Mouse (Mus musculus): ENCODE measurements around the gene Psip1. TPM values are rescaled to one million over a fixed set of nuclear protein-coding genes. Genes with fewer than 3 reads are reported as not detected.
"Not testable (repeated sequence)": the region's sequence is repeated elsewhere in the genome, so short reads cannot be mapped to it uniquely, and the experiment has no call there.

Gene Psip1
- total RNA-seq, 1 experiment = 90.5 TPM

DNA sequence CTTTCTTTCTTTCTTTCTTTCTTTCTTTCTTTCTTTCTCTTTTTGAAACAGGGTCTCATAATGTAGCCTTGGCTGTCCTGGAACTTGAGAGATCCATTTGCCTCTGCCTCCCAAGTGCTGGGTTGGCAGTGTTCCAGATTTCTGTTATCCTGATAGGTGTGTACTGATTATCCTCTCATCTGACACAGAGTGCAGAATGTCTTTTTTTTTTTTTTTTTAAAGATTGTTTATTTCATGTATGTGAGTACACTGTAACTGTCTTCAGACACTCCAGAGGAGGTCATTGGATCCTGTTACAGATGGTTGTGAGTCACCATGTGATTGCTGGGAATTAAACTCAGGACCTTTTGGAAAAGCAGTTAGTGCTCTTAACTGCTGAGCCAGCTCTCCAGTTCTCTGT is 33.5 kb upstream of the Psip1 start:
- no peak for DNase-seq (ENCODE audit: low read depth, low spot score)

GRCm38 (mm10) chr4:83519148-83519547 is 32.9 kb upstream of the Psip1 start:
- no peak overlapping the region for H3K9ac ChIP-seq (ENCODE audit: insufficient read depth, low read depth, low read length, poor library complexity, severe bottlenecking)
- H3K4me1 ChIP-seq (ENCODE audit: control insufficient read depth in 2 of 2, insufficient read depth in 2 of 2, low read length in 2 of 2, poor library complexity in 1 of 2) = peaks cover 0 to 3% of the 10 kb centered on the region in 2 experiments; a peak in 2 of 4 replicates
- H3K4me3 ChIP-seq (ENCODE audit: insufficient read depth in 1 of 2, low read depth in 1 of 2, low read length in 2 of 2, poor library complexity in 1 of 2, severe bottlenecking in 1 of 2) = no peak overlapping the region
- H3K9me3 ChIP-seq (ENCODE audit: control insufficient read depth, insufficient read depth, low read depth, low read length) = no peaks in the 10 kb centered on the region
- H3K36me3 ChIP-seq (ENCODE audit: control insufficient read depth, insufficient read depth, low read length, poor library complexity, severe bottlenecking) = no peaks in the 10 kb centered on the region
- DNase-seq (ENCODE audit: low read depth, low spot score) = no peak
- in situ Hi-C loops (cut with MboI; ENCODE audit: low sequenced_read_pairs in 2 of 2, unreplicated experiment in 2 of 2) = no loop called here
- no peak overlapping the region; the same call in 1 of the 2 replicates for H3K27ac ChIP-seq (ENCODE audit: insufficient read depth, low read depth, low read length, poor library complexity, severe bottlenecking)
- TF ChIP-seq CHD2 (IDR thresholded peaks at IDR 0.05; ENCODE audit: low read depth, low read length) (no peak), ZNF384 (IDR thresholded peaks at IDR 0.05; ENCODE audit: low read depth, low read length) (no peak), HCFC1 (IDR thresholded peaks at IDR 0.05; ENCODE audit: borderline replicate concordance, insufficient read depth, low read length) (no peak), ZC3H11A (IDR thresholded peaks at IDR 0.05; ENCODE audit: borderline replicate concordance, low read depth, low read length) (no peak), MAFK (IDR thresholded peaks at IDR 0.05; ENCODE audit: insufficient read depth, low read depth, low read length) (no peak)

More for the DNA sequence above, 33.5 kb upstream of the Psip1 start:
- TF ChIP-seq ZC3H11A (IDR thresholded peaks at IDR 0.05; ENCODE audit: borderline replicate concordance, low read depth, low read length) = no peak
- TF ChIP-seq HCFC1 (IDR thresholded peaks at IDR 0.05; ENCODE audit: borderline replicate concordance, insufficient read depth, low read length) = no peak
- TF ChIP-seq ZNF384 (IDR thresholded peaks at IDR 0.05; ENCODE audit: low read depth, low read length) = 0 out of 2 replicates have a peak, but pooled peaks have one; percentile 16
- H3K27ac ChIP-seq (ENCODE audit: insufficient read depth, low read depth, low read length, poor library complexity, severe bottlenecking) = no peak overlapping the region; the same call in 1 of the 2 replicates
- H3K9me3 ChIP-seq (ENCODE audit: control insufficient read depth, insufficient read depth, low read depth, low read length) = no peaks in the 10 kb centered on the region
- no peak overlapping the region for H3K9ac ChIP-seq (ENCODE audit: insufficient read depth, low read depth, low read length, poor library complexity, severe bottlenecking)
- in situ Hi-C loops (cut with MboI; ENCODE audit: low sequenced_read_pairs in 2 of 2, unreplicated experiment in 2 of 2) = no loop called here
- H3K4me3 ChIP-seq (ENCODE audit: insufficient read depth in 1 of 2, low read depth in 1 of 2, low read length in 2 of 2, poor library complexity in 1 of 2, severe bottlenecking in 1 of 2) = no peak overlapping the region
- H3K36me3 ChIP-seq (ENCODE audit: control insufficient read depth, insufficient read depth, low read length, poor library complexity, severe bottlenecking) = no peaks in the 10 kb centered on the region
- H3K4me1 ChIP-seq (ENCODE audit: control insufficient read depth in 2 of 2, insufficient read depth in 2 of 2, low read length in 2 of 2, poor library complexity in 1 of 2) = peaks cover 0 to 3% of the 10 kb centered on the region in 2 experiments; a peak in 2 of 4 replicates

DNA sequence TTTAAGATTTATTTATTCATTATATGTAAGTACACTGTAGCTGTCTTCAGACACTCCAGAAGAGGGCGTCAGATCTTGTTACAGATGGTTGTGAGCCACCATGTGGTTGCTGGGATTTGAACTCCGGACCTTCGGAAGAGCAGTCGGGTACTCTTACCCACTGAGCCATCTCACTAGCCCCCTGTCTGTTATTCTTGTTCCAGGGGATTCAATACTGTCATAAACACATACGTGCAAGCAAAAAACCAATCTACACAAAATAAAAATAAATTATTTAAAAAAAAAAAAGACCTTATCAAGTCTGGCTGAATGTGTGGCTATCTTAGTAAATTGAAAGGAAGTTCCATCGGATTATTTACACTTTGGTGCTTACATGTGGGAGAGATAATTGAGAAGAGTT is 29.9 kb upstream of the Psip1 start:
- H3K36me3 ChIP-seq (ENCODE audit: control insufficient read depth, insufficient read depth, low read length, poor library complexity, severe bottlenecking); H3K9me3 ChIP-seq (ENCODE audit: control insufficient read depth, insufficient read depth, low read depth, low read length); H3K9ac ChIP-seq (ENCODE audit: insufficient read depth, low read depth, low read length, poor library complexity, severe bottlenecking); DNase-seq (ENCODE audit: low read depth, low spot score); H3K27ac ChIP-seq (ENCODE audit: insufficient read depth, low read depth, low read length, poor library complexity, severe bottlenecking); in situ Hi-C loops (cut with MboI; ENCODE audit: low sequenced_read_pairs in 2 of 2, unreplicated experiment in 2 of 2); H3K4me3 ChIP-seq (ENCODE audit: insufficient read depth in 1 of 2, low read depth in 1 of 2, low read length in 2 of 2, poor library complexity in 1 of 2, severe bottlenecking in 1 of 2); H3K4me1 ChIP-seq (ENCODE audit: control insufficient read depth in 2 of 2, insufficient read depth in 2 of 2, low read length in 2 of 2, poor library complexity in 1 of 2): not testable (repeated sequence)

DNA sequence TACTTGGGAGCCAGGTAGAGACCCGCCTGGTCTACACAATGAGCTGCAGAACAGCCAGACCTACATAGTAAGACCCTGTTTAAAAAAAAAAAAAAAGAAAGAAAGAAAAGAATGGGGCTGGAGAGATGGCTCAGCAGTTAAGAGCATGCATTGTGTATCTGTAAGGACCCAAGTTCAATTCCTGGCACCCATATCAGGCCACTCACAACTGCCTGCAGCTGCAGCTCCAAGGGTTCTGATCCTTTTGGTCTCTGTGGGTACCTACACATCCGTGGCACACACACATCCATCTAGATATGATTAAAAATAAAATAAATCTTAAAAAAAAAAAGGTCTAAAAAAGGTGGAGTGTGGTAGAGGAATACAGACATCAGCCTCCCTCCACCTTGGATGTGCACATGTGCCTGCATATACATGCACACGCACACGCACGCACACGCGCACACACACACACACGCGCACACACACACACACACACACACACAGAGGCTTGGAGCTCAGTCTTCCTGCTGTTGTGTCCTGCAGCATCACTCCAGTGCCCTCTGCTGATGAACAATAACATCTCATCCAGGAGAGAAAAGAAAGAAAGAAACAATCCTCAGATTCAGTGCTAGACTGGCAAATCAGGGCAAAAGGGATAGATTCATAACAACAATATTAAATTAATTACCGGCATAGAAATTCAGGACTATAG is 28.9 kb upstream of the Psip1 start:
- H3K4me3 ChIP-seq (ENCODE audit: insufficient read depth in 1 of 2, low read depth in 1 of 2, low read length in 2 of 2, poor library complexity in 1 of 2, severe bottlenecking in 1 of 2) = no peak overlapping the region
- no peaks in the 10 kb centered on the region for H3K9me3 ChIP-seq (ENCODE audit: control insufficient read depth, insufficient read depth, low read depth, low read length)
- no peak overlapping the region for H3K27ac ChIP-seq (ENCODE audit: insufficient read depth, low read depth, low read length, poor library complexity, severe bottlenecking)
- TF ChIP-seq ZNF384 (IDR thresholded peaks at IDR 0.05; ENCODE audit: low read depth, low read length) = no peak
- no peak for TF ChIP-seq HCFC1 (IDR thresholded peaks at IDR 0.05; ENCODE audit: borderline replicate concordance, insufficient read depth, low read length)
- no peak for TF ChIP-seq CHD2 (IDR thresholded peaks at IDR 0.05; ENCODE audit: low read depth, low read length)
- no peak for TF ChIP-seq MAFK (IDR thresholded peaks at IDR 0.05; ENCODE audit: insufficient read depth, low read depth, low read length)
- no peak for TF ChIP-seq ZC3H11A (IDR thresholded peaks at IDR 0.05; ENCODE audit: borderline replicate concordance, low read depth, low read length)
- no peak for DNase-seq (ENCODE audit: low read depth, low spot score)
- H3K9ac ChIP-seq (ENCODE audit: insufficient read depth, low read depth, low read length, poor library complexity, severe bottlenecking) = no peak overlapping the region
- H3K36me3 ChIP-seq (ENCODE audit: control insufficient read depth, insufficient read depth, low read length, poor library complexity, severe bottlenecking) = no peaks in the 10 kb centered on the region
- in situ Hi-C loops (cut with MboI; ENCODE audit: low sequenced_read_pairs in 2 of 2, unreplicated experiment in 2 of 2) = no loop called here
- peaks cover 0 to 10% of the 10 kb centered on the region in 2 experiments; a peak in 2 of 4 replicates for H3K4me1 ChIP-seq (ENCODE audit: control insufficient read depth in 2 of 2, insufficient read depth in 2 of 2, low read length in 2 of 2, poor library complexity in 1 of 2)

DNA sequence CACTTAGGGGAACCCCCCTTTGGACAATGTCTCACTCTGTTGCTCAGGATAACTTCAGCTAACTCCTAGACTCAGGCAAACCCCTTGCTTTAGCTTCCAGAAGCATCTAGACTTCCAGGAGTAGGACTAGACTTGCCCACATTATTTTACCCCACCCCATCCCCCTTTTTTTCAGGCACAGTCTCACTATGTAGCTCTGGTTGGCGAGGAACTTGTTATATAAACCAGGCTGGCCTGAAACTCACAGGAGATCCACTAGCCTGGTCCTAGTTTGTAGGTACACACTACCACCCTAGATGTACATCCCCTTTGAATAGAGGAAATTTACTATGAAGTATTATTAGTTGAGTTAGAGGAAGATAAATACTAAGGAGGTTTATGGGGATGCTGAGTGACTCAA is 27.9 kb upstream of the Psip1 start:
- no peak overlapping the region for H3K27ac ChIP-seq (ENCODE audit: insufficient read depth, low read depth, low read length, poor library complexity, severe bottlenecking)
- no peak for TF ChIP-seq ZC3H11A (IDR thresholded peaks at IDR 0.05; ENCODE audit: borderline replicate concordance, low read depth, low read length)
- no peak for TF ChIP-seq CHD2 (IDR thresholded peaks at IDR 0.05; ENCODE audit: low read depth, low read length)
- no peak for TF ChIP-seq MAFK (IDR thresholded peaks at IDR 0.05; ENCODE audit: insufficient read depth, low read depth, low read length)
- TF ChIP-seq HCFC1 (IDR thresholded peaks at IDR 0.05; ENCODE audit: borderline replicate concordance, insufficient read depth, low read length) = no peak
- no peaks in the 10 kb centered on the region for H3K36me3 ChIP-seq (ENCODE audit: control insufficient read depth, insufficient read depth, low read length, poor library complexity, severe bottlenecking)
- peaks cover 0 to 11% of the 10 kb centered on the region in 2 experiments; a peak in 2 of 4 replicates for H3K4me1 ChIP-seq (ENCODE audit: control insufficient read depth in 2 of 2, insufficient read depth in 2 of 2, low read length in 2 of 2, poor library complexity in 1 of 2)
- H3K4me3 ChIP-seq (ENCODE audit: insufficient read depth in 1 of 2, low read depth in 1 of 2, low read length in 2 of 2, poor library complexity in 1 of 2, severe bottlenecking in 1 of 2) = no peak overlapping the region
- DNase-seq (ENCODE audit: low read depth, low spot score) = no peak
- in situ Hi-C loops (cut with MboI; ENCODE audit: low sequenced_read_pairs in 2 of 2, unreplicated experiment in 2 of 2) = no loop called here
- no peak overlapping the region for H3K9ac ChIP-seq (ENCODE audit: insufficient read depth, low read depth, low read length, poor library complexity, severe bottlenecking)
- H3K9me3 ChIP-seq (ENCODE audit: control insufficient read depth, insufficient read depth, low read depth, low read length) = no peaks in the 10 kb centered on the region
